In genomic region chr3:69044645-69045399, GRCm38 (mm10) we compare ENCODE assay signal across 1 mouse cellular context.
A peak's percentile ranks its signal among the peaks of the same experiment; 100 is the strongest.
TF ChIP-seq lines count a peak whose summit lies in the region.

Gene Trim59 (minus strand): TSS chr3:69044755.

TF ChIP-seq in MEL, 35 proteins besides CTCF, POLR2A, EP300 and RAD21 (continued from another document):
- TF ChIP-seq POLR2AphosphoS5 (IDR thresholded peaks at IDR 0.05; ENCODE audit: borderline replicate concordance, low read depth, low read length) (no peak), MAZ (IDR thresholded peaks at IDR 0.05; ENCODE audit: low read depth, low read length) (peak; percentile 40; the same call in 1 of the 2 replicates), NRF1 (IDR thresholded peaks at IDR 0.05; ENCODE audit: insufficient read depth, low read depth, low read length, poor library complexity, severe bottlenecking) (peak; percentile 87), MXI1 (IDR thresholded peaks at IDR 0.05; ENCODE audit: low read depth, low read length) (peak; percentile 31)
